ENCODE assay signal across 10 mouse cellular contexts in the genomic region with DNA sequence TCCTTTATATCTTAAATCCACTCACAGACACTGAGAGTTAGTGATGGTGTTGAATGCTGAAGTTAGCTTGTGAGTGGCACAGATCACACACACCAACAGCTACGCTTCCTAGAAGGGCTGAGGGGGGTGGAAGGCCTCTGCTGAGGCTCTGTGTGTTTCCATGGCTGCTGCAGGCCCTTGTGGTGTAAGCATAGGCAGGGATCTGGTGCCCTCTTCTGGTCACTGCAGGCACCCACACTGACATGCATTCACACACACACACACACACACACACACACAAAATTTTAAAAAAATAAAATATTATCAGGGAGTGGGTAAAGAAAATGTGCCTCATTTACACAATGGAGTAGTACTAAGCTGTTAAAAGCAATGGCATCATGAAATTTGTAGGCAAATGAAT.
DNase-seq lines count a peak whose midpoint lies in the region; ATAC-seq and TF ChIP-seq lines count a peak whose summit lies in the region.
"Had no signal": no experiment of that assay in that cellular context is flagged by ENCODE, and none has a peak within 500 bp of the region (broad histone marks: within the 10 kb centered on the region; RNA-seq: fewer than 3 reads in every experiment).

No protein-coding gene starts in this region.

- no peak overlapping the region for H3K9ac ChIP-seq in forebrain, postnatal 0 days
- no peak overlapping the region for H3K9ac ChIP-seq in forebrain, embryonic 12.5 days
- H3K9ac ChIP-seq in lung, embryonic 14.5 days, result no peak overlapping the region

- peak; percentile 55 for TF ChIP-seq CTCF in forebrain, postnatal 0 days (IDR thresholded peaks at IDR 0.05; ENCODE audit: low read depth)
- TF ChIP-seq CTCF in lung, embryonic 14.5 days (IDR thresholded peaks at IDR 0.05; ENCODE audit: low read depth), result peak; percentile 59

- no peaks in the 10 kb centered on the region for H3K36me3 ChIP-seq in forebrain, postnatal 0 days (ENCODE audit: insufficient read depth)
- H3K36me3 ChIP-seq in forebrain, embryonic 12.5 days (replicated peaks), result no peaks in the 10 kb centered on the region
- H3K36me3 ChIP-seq in lung, embryonic 14.5 days (ENCODE audit: insufficient read depth), result no peaks in the 10 kb centered on the region
- H3K36me3 ChIP-seq in splenic B cell, adult 2 months (ENCODE audit: control insufficient read depth, insufficient read depth, low read length, poor library complexity, severe bottlenecking), result no peaks in the 10 kb centered on the region

- no peak overlapping the region for H3K4me2 ChIP-seq in forebrain, postnatal 0 days (ENCODE audit: low read depth)
- H3K4me2 ChIP-seq in forebrain, embryonic 12.5 days, result no peak overlapping the region
- H3K4me2 ChIP-seq in lung, embryonic 14.5 days, result no peak overlapping the region

- ATAC-seq in forebrain, postnatal 0 days, result no peak
- no peak; the same call in 1 of the 2 replicates for ATAC-seq in forebrain, embryonic 12.5 days (ENCODE audit: low FRiP score)
- ATAC-seq in lung, embryonic 14.5 days (ENCODE audit: insufficient read depth), result no peak

- H3K27me3 ChIP-seq in forebrain, postnatal 0 days (ENCODE audit: insufficient read depth, low read length), result no peaks in the 10 kb centered on the region
- H3K27me3 ChIP-seq in forebrain, embryonic 12.5 days, result 0 out of 2 replicates have a peak, but pooled peaks cover 4% of the 10 kb centered on the region
- no peaks in the 10 kb centered on the region for H3K27me3 ChIP-seq in lung, embryonic 14.5 days (ENCODE audit: insufficient read depth, low read length)
- no peaks in the 10 kb centered on the region for H3K27me3 ChIP-seq in splenic B cell, adult 2 months (ENCODE audit: control insufficient read depth, insufficient read depth, low read length, poor library complexity, severe bottlenecking)

- H3K27ac ChIP-seq in forebrain, postnatal 0 days (ENCODE audit: low read depth, low read length), result no peak overlapping the region
- H3K27ac ChIP-seq in forebrain, embryonic 12.5 days, result no peak overlapping the region
- no peak overlapping the region for H3K27ac ChIP-seq in lung, embryonic 14.5 days (ENCODE audit: low read depth)

- no peak overlapping the region for H3K4me3 ChIP-seq in forebrain, postnatal 0 days (ENCODE audit: low read depth, low read length)
- no peak overlapping the region for H3K4me3 ChIP-seq in forebrain, embryonic 12.5 days (replicated peaks)
- H3K4me3 ChIP-seq in lung, embryonic 14.5 days (ENCODE audit: low read depth, low read length), result no peak overlapping the region

- H3K9me3 ChIP-seq in forebrain, postnatal 0 days (ENCODE audit: low read length), result no peaks in the 10 kb centered on the region
- H3K9me3 ChIP-seq in forebrain, embryonic 12.5 days, result no peaks in the 10 kb centered on the region
- no peaks in the 10 kb centered on the region for H3K9me3 ChIP-seq in lung, embryonic 14.5 days (ENCODE audit: low read depth, low read length)

- no peaks in the 10 kb centered on the region for H3K4me1 ChIP-seq in forebrain, postnatal 0 days (ENCODE audit: insufficient read depth)
- H3K4me1 ChIP-seq in forebrain, embryonic 12.5 days, result peaks cover 12% of the 10 kb centered on the region
- H3K4me1 ChIP-seq in lung, embryonic 14.5 days (ENCODE audit: insufficient read depth), result peaks cover 9% of the 10 kb centered on the region; the same call in 1 of the 2 replicates

- DNase-seq in forebrain, postnatal 0 days, result no peak
- peak; percentile 53 for DNase-seq in lung, embryonic 14.5 days
- DNase-seq in lung, postnatal 25 days (ENCODE audit: low spot score), result no peak
- DNase-seq in T-cell, adult 2 months (ENCODE audit: low spot score), result peak; percentile 37
- peak; percentile 63 for DNase-seq in splenic B cell, adult 2 months (ENCODE audit: low read depth, low spot score)
- DNase-seq in Muller cell, postnatal 12 days (ENCODE audit: inconsistent ontology term), result no peak
- no peak for DNase-seq in frontal cortex, postnatal 25 days (ENCODE audit: low spot score in 2 of 2)
- DNase-seq: cerebellum, adult 2 months; heart, postnatal 4 days had no signal

- 89% methylated on average over 1 of the region's 1 CpGs for WGBS in forebrain, postnatal 0 days
- WGBS in forebrain, embryonic 12.5 days, result 68% methylated on average over 1 of the region's 1 CpGs
- 77% methylated on average over 1 of the region's 1 CpGs for WGBS in lung, embryonic 14.5 days

Comparison
In these comparisons a context has a peak if more than half of its experiments do, and no peak if none do; other contexts are left out.
1. DNase-seq: peak in lung, embryonic 14.5 days (single experiment), T-cell, adult 2 months (single experiment) and splenic B cell, adult 2 months (single experiment); none in forebrain, postnatal 0 days (single experiment), lung, postnatal 25 days (single experiment), Muller cell, postnatal 12 days (single experiment) and frontal cortex, postnatal 25 days (0 of 2).